Mouse (Mus musculus) lung, postnatal 0 days (tissue): ENCODE measurements at regions not wholly inside any gene's neighbourhood (a gene's known extent, or its start where the extent isn't known, plus 50 kb on each side); places are given as distances from the start of the nearest gene placed in this dataset.

ENCODE experiments used
- CTCF ChIP-seq: IDR thresholded peaks from 2 replicates; pipeline ENCODE4 v1.5.1; 2016; ENCODE audit warnings: antibody characterized with exemption, mild to moderate bottlenecking
- EP300 ChIP-seq: IDR thresholded peaks from 2 replicates; pipeline ENCODE4 v1.6.1; 2016; ENCODE audit warnings: antibody characterized with exemption, mild to moderate bottlenecking, control low read depth

- no peak for TF ChIP-seq CTCF
- TF ChIP-seq EP300: no peak
Measured at GRCm38 (mm10) chr8:10878371-10878770, 129.9 kb downstream of the Irs2 start.
